Mouse (Mus musculus) cerebellum, adult 2 months (tissue): ENCODE results near the gene Hpca.

Experiments used
- CTCF ChIP-seq: fragments of 200-500 bp; IDR thresholded peaks from 2 replicates; pipeline ENCODE4 v1.5.1; 2011; ENCODE audit warnings: low read depth, mild to moderate bottlenecking, control low read depth, low read length, moderate library complexity, borderline replicate concordance; ENCODE audit not compliant: insufficient read depth
- POLR2A ChIP-seq: fragments of 200-500 bp; IDR thresholded peaks from 2 replicates; pipeline ENCODE4 v1.6.1; 2011; ENCODE audit warnings: low read length, control low read depth, borderline replicate concordance; ENCODE audit not compliant: insufficient read depth

DNA sequence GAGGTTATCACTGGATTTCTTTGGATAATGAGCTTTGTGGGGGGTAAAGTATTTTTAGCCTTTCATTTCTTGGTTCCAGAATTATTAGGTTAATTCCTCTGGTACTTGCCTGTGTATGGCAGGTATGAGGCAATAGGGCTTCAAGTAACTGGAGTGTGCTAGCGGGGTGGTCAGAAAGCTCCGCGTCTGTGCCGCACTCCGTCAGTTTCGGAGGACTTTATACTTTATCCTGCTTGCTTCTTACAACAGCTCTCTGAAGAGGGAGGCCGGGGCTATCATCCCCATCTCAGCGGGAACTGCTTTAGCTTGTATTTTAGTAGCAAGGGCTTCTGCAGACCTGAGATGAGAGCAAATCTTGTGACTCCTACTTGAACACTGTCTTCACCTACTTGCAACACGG lies 42.7 kb downstream of the Hpca start:
- TF ChIP-seq POLR2A = no peak
- no peak for TF ChIP-seq CTCF
